Mouse (Mus musculus) frontal cortex, postnatal 14 days (tissue): Measurements from ENCODE around the gene Pcx.
A peak's percentile ranks its signal among the peaks of the same experiment; 100 is the strongest.

Experiments used
- DNase-seq, 2 experiments: peaks; one replicate each; pipeline ENCODE4 v3.0.0; 2022; ENCODE audit warnings: low spot score in 2 of 2

The Pcx gene

DNA sequence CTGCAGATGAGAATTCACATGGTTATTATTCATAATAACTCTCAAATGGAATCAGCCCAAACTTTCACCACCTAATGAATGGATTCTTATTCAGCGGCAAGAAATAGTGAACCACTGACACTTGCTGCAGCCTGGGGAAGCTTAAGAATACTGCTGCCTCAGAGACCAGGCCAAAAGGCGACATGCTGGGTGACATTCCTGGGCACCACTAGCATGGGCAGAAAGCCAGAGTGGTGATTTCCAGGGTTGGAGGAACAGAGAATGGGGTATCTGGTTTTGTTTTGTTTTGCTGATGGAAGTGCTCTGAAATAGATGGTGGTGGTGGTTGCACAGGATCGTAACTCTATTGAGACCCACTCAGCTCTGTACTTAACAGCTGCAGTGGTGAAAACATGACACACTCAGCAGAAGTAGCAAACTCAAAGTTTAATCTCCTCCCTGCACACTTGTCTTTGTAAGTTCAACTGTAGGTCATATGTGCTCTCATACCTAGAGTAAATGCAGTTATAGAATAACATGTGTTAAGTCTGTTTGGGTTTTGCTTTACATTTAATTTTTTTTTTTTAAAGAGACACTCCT is 38.1 kb downstream of the Pcx start:
- no peak for DNase-seq

DNA sequence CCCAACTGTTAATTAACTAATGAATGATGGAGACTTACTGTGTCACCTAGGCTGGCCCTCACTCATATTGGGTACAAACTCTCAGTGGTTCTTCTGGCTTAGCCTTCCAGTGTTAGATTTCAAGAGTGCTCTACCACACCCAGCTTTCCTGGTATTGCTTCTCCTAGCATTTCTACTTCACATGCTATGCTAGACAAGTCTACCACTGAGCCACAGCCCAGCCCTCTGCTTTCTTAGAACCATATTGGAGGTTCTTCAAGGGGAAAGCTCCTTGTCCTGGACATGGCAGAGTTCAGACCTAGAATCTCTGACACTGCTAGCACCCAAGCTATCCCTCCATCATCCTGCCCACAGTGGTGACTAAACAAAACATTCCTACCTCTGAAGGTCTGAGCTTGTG is 44.0 kb downstream of the Pcx start:
- DNase-seq = no peak

DNA sequence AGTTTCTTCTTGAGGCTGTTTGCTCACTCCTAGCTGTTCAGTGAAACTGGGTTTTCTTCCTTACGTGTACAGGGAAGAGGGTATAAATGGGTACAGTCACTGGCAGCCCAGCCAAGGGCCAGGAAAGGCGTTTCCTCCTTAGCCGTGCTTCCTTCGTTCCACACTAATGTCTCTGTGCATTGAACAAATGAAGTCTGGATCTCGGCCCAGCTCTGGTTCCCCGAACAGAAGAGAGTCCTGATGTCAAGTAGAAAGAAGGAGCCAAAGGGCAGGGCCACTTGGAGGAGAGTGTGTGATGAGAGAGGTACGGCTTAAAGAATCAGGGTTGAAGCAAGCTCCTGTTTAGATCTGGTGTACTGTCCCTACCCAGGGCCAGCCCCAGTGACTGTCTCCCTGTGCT is 44.8 kb downstream of the Pcx start:
- DNase-seq = no peak

DNA sequence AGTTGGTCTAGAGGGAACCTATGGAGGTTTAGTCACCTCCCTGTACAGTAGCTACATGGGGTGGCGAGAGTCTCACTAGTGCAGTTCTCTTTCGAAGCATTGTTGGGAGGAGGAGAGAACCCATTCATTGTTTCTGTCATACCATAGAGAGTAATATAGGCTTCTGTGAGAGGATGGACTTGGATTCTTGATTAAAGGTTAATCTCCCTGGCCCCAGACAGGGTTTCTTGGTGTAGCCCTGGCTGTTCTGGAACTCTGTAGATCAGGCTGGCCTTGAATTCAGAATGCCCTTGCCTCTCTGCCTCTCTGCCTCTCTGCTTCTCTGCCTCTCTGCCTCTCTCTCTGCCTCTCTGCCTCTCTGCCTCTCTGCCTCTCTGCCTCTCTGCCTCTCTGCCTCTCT is 46.5 kb downstream of the Pcx start:
- DNase-seq = no peak

DNA sequence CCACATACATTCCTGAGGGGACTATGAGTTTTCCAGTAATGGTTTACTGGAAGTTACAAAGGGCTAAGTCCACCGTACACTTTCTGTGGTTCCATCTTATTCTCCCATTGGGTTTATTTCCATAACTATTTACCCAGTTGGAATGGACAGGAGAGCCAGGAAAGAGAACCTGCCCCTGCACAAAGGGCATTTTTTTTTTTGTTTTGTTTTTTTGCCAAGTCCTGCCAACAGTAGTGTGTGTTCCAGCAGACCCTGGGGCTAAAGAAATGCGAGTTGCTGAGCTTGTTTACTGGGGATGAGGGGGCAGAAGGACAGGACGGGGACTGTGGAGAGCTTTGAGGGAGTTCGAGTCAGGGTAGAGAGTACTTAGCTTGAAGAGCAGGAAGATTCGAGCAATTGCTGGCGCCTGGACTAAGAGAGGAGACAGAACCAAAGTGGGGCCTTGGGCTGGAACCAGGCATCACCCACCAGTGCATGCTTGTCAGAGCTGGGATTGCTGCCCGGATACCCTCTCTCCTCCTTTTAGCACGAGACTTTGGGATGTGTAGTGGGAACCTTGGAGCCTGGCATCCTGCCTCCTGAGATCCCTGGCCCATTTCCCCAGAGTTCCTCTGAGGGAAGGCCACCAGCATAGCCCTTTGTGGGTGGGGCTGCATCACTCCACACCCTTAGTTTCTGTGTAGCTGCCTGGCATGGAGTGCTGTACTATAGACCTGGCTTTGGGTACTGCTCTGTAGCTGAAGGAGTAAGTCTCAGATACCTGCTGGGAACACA is 47.7 kb downstream of the Pcx start:
- DNase-seq = peak; percentile 20 to 33

DNA sequence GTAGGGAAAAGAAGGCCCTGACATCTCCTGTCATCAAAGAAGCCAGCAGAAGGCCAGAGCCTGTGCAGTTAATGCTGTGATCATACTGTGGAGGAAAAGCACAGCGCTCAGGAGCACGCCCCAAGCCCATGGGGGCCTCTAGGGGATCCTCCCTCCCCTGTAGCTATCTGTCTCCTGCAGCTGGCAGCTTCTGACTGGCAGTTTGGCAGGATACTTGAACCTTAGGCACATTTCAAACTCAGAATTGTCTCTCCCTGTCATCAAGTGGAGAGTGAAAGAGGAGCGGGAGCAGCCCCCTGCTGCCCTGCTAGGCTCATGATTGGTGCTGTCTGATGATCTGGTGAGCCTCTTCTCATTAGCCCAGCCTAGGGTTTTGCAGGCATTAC is 48.3 kb downstream of the Pcx start:
- no peak for DNase-seq

DNA sequence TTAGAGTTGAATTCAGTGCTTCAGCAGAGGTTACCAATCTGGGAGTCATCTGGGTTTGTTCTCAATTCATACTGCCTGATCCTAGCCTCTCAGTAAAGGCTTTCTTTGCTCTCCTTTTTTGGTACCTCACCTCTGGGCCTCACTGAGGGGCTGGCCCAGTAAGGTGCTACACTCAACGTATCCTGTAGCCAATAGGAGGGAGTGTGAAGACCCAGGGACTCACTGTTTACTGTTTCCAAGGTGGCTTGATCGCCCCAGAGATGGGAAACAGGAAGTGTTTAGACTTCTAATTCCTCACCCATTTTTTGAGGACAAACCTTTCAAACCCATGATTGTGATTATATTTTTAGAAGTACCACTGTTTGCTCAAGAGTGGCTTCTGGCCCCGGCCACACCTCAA is 48.7 kb downstream of the Pcx start:
- DNase-seq = no peak

DNA sequence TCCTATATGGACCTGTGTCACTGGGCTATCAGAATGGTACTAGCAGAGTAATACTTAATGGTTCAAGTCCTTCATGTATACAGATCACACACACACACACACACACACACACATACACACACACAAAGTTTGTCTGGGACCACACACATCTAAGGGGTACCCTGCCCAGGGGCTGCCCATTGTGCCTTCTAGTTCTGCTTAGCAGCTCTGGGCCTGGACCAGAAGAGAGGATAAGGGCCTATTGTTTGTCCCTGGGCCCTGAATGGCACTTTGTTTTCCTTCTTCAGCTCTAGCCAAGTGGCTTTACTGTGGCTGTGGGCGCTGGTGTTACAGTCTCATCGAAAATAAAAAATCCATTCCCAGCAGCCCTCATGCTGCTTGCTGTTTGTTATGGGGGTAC is 49.3 kb downstream of the Pcx start:
- DNase-seq = no peak

DNA sequence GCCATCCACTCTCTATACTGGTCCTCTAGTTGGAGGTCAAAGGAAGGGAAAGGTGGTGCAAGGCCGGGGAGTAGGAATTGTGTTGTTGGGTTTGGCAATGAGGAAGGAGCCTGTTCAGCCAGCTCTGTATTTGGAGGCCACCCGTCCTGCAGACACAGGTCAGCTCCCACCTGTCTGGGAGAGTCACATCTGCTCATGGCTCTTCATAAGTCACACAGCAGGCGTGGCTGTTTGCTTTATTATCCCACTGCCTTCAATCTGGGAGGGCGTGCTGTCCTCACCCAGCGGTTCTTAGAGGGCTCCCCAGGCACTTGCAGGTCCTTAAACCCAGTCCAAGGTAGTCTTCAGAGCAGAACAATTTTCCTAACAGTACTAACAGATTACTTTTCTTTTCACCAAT is 49.9 kb downstream of the Pcx start:
- no peak for DNase-seq

DNA sequence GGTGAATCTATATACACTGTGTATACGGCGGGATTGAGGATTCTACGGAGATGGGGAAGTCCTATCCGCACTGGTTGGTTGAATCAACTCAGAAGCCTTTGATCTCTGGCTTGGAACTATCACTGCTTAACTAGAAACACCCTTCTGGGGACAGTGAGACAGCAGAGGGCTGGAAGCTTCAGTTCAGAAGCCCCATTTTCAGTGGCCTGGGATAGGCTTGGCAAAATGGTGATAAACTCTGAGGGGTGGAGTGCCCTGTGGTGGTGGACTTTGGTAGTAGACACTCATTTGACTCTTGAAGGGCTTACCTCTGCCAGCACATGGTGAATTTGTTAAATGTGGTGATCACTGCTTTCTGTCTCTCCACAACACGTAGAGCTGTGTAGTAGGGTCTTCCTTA is 55.4 kb downstream of the Pcx start:
- DNase-seq = no peak

DNA sequence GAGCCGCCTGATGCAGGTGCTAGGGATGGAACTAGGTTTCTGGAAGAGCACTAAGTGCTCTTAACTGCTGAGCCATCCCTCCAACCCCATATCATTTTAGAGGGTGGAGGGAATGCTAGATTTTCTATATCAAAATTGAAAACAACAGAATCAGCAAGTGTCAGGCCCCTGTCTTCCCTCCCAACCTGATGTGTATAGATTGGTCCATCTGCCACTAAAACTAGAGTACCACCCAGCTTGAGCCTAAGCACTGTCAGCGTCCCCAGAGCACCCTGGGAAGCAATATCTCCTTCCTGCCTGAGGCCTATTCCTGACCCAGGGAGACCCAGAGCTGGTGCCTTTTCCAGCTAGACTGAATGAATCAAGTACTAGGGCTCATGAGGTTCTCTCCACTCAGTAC is 56.6 kb downstream of the Pcx start:
- no peak for DNase-seq

DNA sequence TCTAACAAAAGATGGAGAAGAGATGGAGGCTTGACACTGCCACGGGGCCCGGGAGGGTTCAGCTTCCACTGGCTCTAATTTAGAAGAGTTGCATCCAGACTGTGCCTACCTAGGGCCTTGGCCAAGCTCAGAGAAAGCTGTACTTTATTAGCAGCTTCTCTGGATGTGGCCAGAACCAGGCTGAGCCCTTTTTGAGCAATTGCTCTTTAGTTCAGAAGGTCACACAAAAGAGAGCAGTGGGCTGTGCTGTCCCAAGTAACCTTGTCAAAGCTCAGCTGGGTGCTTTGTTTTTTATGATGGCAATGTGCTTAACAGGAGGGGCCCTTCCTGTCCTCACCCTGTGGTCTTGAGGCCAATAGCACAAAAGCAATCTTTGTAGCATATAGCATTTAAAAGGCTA is 57.4 kb downstream of the Pcx start:
- no peak for DNase-seq

DNA sequence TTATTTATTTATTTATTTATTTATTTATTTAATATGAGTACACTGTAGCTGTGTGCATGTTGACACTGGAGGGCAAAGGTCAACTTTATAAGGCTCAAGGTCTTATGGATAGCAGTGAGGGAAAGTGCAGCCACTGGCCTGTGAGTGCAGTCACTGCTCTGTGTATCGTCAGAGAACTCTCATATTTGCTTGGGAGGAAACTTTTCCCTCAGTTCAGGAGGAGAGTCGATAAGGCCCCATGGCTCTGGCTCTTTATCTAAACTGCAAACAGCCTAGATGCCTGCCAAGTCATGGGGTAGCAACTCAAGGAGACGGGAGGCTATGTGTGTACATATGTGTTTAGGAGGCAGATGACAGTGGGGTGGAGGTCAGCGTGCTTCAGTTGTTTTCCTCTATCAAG is 58.6 kb downstream of the Pcx start:
- no peak for DNase-seq

DNA sequence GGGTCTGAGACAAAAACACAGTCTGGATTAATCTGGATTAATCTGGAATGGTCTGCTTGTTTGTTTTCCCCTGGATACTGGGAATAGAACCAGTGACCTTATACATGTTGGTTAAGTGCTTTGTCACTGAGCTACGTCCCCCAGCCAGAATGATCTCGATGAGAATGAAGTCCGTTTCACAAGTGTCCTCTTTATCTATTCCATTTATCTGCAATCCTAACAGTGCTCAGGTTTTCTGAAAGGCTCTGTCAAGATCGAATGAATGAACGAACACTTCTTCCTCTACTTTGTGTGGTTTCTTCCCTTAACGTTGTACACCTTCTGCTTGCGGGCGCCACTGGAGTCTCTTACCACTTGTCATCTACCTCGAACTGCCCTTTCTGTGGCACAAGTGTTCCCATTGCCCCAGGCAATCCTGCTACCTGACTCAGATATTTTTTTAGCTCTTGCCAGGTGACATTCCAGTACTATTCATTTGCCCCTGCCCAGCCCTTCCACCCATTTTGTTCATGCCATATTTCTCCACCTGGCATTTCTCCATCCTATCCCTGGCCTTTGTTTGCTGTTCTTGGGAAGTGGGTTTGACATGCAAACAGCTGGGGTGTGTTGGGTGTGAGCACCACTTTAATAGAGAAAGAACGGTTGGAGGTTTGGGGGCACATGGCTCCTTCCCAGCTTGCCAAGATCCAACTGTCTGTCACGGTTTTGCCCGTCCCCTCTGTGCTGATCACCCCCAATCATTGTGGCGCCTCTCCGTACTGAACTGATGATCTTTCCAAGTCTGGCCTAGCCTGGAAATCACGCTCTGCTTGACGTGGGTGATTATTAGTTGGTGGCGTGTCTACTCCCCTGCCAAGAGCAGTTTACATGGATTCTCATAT is 59.3 kb downstream of the Pcx start:
- no peak for DNase-seq

DNA sequence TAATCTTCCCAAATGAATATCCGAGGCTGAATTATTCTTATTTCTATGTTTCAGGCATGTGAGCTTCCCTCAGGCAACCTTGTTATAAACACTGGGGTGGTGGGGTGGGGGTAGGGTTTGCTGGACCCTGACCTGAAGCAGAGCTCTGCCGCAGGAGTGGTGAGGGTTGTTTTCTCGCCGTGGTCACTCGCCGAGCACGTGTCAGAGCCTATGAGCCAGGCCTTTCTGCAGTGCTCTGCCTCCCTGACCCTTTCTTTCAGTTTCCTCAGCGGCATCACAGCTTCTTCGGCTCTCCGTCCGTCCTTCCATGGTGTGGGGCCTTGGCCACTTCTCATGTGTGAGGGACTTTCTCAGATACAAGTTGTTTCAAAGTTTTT is 60.0 kb downstream of the Pcx start:
- no peak for DNase-seq

DNA sequence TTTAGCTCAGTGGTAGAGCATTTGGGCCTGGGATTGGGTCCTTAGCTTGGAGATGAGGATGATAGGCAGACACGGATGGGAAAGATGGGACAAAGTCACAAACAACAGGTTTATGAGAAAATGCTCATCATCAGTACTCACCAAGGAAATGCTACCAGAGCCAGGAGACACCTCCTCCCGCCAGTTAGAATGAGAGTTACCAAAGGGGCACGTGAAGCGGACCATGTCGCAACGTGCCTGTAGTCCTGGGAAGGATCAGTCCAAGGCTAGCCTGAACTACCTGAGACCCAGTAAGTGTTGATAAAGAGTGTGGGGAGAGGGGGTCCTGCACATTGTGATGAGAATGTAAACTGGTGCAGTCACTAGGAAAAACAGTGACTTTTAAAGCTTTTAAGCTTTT is 60.5 kb downstream of the Pcx start:
- no peak for DNase-seq

DNA sequence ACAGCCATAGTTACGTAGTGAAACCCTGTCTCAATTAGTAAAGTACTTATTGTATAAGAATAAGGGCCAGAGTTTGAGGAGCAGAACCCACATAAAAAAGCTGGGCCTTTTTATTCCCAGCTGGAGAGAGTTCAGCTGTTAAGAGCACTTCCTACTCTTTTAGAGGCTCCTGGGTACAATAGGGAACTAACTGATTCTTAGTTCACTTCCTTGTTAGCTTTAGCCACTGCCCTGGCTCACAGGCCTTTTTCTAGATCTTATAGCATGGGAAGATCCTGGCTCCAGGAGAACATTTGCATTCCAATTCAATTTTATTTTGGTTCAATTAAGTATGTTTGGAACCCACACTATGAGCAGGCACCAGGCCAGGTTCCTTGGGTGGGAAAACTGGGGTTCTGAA is 61.4 kb downstream of the Pcx start:
- no peak for DNase-seq

DNA sequence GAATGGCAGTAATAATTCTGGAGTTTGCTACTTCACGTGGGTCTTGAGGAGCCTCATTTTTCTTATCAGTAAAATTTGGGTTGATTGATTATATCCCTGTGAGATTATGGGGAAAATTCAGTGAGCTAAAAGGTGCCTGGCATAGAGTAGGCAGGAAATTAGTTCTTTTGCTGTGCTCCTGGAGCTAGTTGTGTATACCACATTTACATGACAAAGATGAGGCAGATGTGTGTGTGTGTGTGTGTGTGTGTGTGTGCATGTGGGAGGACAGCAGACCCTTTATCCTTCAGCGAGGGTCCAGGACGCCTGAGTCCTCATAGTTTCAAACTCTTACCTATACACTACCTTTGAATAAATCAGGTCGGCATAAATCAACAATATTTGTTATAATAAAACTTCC is 61.8 kb downstream of the Pcx start:
- no peak for DNase-seq

DNA sequence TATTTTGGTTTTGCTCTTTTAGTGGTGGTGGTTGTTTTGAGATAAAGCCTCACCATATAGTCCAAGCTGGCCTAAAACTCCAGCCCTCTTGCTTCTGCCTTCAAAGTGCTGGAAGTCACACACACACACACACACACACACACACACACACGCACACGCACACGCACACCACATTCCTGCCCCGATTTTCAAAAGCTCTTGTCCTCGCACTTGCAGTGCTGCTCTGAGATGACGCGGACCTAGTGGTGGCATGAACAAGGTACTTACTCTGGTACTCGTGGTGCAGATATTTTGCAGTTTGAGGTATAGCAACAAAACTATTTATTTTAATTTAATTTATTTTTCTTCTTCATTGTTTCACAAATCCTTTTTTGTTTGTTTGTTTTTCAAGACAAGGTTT is 62.2 kb downstream of the Pcx start:
- DNase-seq = no peak

DNA sequence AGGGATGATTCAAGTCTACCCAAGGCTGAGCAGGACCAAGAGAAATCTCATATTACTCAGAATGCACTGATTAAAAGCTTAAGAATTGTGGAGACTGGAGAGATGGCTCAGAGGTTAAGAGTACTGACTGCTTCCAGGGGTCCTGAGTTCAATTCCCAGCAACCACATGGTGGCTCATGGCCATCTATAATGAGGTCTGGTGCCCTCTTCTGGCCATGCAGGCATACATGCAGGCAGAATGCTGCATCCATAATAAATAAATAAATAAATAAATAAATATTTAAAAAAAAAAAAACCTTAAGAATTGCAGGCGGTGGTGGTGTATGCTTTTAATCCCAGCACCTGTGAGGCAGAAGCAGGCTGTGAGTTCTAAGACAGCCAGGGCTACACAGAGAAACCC is 63.0 kb downstream of the Pcx start:
- DNase-seq = no peak

DNA sequence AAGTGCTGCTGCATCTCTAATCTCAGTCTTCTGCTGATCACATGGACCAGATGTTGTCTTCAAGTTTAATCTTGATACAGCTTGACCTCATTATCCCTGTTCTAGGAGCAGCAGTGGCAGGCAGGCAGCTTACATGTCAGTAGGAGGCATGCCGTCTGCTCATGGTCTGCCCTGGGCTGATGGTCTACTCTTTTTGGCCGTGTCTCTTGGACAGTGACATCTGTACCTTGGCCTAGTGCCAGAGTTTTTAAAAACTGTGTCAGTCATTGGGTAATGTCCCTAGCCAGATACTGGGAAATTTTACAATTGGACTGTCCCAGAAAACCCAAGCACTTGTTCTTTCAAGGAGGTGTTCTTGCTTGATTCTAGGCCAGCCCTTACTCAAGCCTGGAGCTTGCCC is 68.5 kb downstream of the Pcx start:
- DNase-seq = no peak

DNA sequence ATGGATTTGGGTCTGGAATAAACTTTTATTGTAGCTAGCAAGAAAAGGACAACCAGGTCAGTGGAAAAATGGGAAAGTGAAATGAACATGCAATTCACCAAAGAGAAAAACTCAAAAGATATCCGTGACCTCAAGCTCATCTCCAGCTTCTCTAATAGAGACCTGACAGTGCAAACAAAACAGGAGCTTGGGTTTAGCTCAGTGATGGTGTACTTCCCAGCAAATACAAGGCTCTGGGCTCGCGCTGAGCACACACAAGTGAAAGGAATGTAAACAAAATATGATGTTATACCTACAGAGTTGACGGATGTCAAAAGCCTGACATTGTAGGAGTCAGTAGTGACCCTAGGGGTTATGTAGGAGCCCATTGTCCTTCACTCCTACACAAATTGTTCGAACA is 69.0 kb downstream of the Pcx start:
- DNase-seq = no peak

DNA sequence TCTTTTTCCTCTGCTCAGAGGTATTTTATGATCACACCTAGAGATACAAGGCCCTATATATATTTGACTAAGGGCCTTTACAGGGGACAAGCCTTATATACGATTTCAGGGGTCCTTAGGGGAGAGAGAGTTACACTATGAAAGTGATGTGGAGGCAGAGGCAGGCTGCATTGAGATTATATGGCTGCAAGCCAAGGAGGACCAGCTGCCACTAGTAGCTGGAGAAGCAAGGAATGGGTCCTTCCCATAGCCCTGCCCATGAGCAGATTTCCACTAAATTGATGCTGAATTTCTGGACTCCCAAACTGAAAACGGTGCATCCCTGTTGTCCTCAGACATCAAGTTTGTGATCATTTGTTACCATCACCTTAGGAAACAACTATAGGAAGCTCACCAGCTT is 73.6 kb downstream of the Pcx start:
- DNase-seq = no peak
